Mouse (Mus musculus): Measurements from ENCODE around the gene Tnfrsf11a. TPM values are rescaled to one million over a fixed set of nuclear protein-coding genes. Genes with fewer than 3 reads are reported as not detected.

Gene Tnfrsf11a
- polyA plus RNA-seq, 2 experiments = 0.18 to 0.33 TPM

- Histone ChIP-seq H3K36me3 (replicated peaks; ENCODE audit: control insufficient read depth, insufficient read depth, low read depth) (no peaks in the 10 kb centered on the region), H3K4me3 (ENCODE audit: insufficient read depth in 1 of 2, low read depth in 2 of 2, low read length in 2 of 2) (no peak overlapping the region), H3K27ac (no peak overlapping the region), H3K4me1 (replicated peaks; ENCODE audit: control insufficient read depth in 2 of 2, insufficient read depth in 2 of 2, low read length in 1 of 2) (0 out of 4 replicates have a peak, but pooled peaks cover 0 to 2% of the 10 kb centered on the region in 2 experiments), H3K4me2 (ENCODE audit: low read depth) (no peak overlapping the region), H3K9me3 (ENCODE audit: control insufficient read depth, low read length) (no peaks in the 10 kb centered on the region), H3K9ac (replicated peaks) (no peak overlapping the region), H3K27me3 (ENCODE audit: control insufficient read depth, insufficient read depth, low read length) (peaks cover 22% of the 10 kb centered on the region)
- 22% methylated on average over 10 of the region's 10 CpGs for WGBS (ENCODE audit: insufficient replicate concordance)
- ATAC-seq (ENCODE audit: insufficient read depth) (no peak), DNase-seq (ENCODE audit: low read depth in 3 of 3, low spot score in 3 of 3) (no peak)
- TF ChIP-seq EP300 (IDR thresholded peaks at IDR 0.05; ENCODE audit: low read depth) (no peak), CTCF (IDR thresholded peaks at IDR 0.05; ENCODE audit: low read depth) (no peak)
Observed at GRCm38 (mm10) chr1:105842950-105843349, 62.4 kb downstream of the Tnfrsf11a start.

DNA sequence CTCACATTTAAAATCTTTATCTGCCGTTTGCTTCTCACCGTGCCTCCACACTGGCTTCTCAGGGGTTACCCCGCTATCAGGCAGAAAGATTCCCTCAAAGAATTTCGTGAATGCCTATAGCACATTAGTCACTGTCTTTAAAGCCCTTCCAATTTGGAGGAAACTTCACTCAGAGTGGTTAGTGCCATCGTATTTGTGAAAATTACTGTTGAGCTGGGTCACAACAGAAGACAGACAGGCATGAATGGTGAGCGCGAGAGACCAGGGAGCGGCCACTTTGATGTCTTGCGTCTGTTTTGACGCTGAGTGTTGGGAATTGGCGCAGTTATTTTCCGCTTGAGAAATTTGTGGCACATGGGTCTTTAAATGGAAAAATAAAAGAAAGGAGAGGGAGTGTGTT lies 62.9 kb downstream of the Tnfrsf11a start:
- Histone ChIP-seq H3K4me2 (ENCODE audit: low read depth) (no peak overlapping the region), H3K9ac (replicated peaks) (no peak overlapping the region), H3K4me1 (replicated peaks; ENCODE audit: control insufficient read depth in 2 of 2, insufficient read depth in 2 of 2, low read length in 1 of 2) (0 out of 4 replicates have a peak, but pooled peaks cover 0 to 2% of the 10 kb centered on the region in 2 experiments), H3K27ac (no peak overlapping the region), H3K9me3 (ENCODE audit: control insufficient read depth, low read length) (no peaks in the 10 kb centered on the region), H3K4me3 (ENCODE audit: insufficient read depth in 1 of 2, low read depth in 2 of 2, low read length in 2 of 2) (no peak overlapping the region), H3K27me3 (ENCODE audit: control insufficient read depth, insufficient read depth, low read length) (peaks cover 22% of the 10 kb centered on the region), H3K36me3 (replicated peaks; ENCODE audit: control insufficient read depth, insufficient read depth, low read depth) (no peaks in the 10 kb centered on the region)
- 4% methylated on average over 12 of the region's 12 CpGs for whole genome bisulfite sequencing (ENCODE audit: insufficient replicate concordance)
- ATAC-seq (ENCODE audit: insufficient read depth) (no peak), DNase-seq (ENCODE audit: low read depth in 3 of 3, low spot score in 3 of 3) (no peak)
- TF ChIP-seq EP300 (IDR thresholded peaks at IDR 0.05; ENCODE audit: low read depth) (no peak), CTCF (IDR thresholded peaks at IDR 0.05; ENCODE audit: low read depth) (no peak)

DNA sequence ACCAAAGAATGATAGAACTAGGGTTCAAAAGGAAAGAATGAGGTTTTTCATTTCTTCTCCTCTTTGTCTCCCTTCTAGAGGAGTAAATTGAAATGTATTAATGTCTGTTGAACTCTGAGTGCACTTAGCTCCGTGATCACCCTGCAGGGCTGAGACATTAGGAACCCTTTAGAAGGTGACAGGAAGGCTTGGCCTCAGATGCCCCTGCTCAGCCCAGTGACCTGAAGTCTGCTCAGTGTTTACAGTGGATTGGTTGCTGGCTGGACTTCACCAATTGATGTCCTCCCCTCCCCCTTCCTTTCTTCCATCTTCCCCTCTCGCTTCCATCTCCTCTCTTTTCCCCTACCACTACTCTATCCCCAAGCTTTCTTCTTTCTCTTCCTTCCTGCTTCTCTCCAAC lies 63.3 kb downstream of the Tnfrsf11a start:
- Histone ChIP-seq H3K27ac (no peak overlapping the region), H3K4me2 (ENCODE audit: low read depth) (no peak overlapping the region), H3K27me3 (ENCODE audit: control insufficient read depth, insufficient read depth, low read length) (peaks cover 22% of the 10 kb centered on the region), H3K9ac (replicated peaks) (no peak overlapping the region), H3K9me3 (ENCODE audit: control insufficient read depth, low read length) (no peaks in the 10 kb centered on the region), H3K4me3 (ENCODE audit: insufficient read depth in 1 of 2, low read depth in 2 of 2, low read length in 2 of 2) (no peak overlapping the region), H3K36me3 (replicated peaks; ENCODE audit: control insufficient read depth, insufficient read depth, low read depth) (no peaks in the 10 kb centered on the region), H3K4me1 (replicated peaks; ENCODE audit: control insufficient read depth in 2 of 2, insufficient read depth in 2 of 2, low read length in 1 of 2) (0 out of 4 replicates have a peak, but pooled peaks cover 0 to 2% of the 10 kb centered on the region in 2 experiments)
- ATAC-seq (ENCODE audit: insufficient read depth) = no peak
- TF ChIP-seq EP300 (IDR thresholded peaks at IDR 0.05; ENCODE audit: low read depth) = no peak
- no peak for TF ChIP-seq CTCF (IDR thresholded peaks at IDR 0.05; ENCODE audit: low read depth)
- WGBS (ENCODE audit: insufficient replicate concordance) = 7% methylated on average over 2 of the region's 2 CpGs
- DNase-seq (ENCODE audit: low read depth in 3 of 3, low spot score in 3 of 3) = no peak

- H3K36me3 ChIP-seq (replicated peaks; ENCODE audit: control insufficient read depth, insufficient read depth, low read depth) = no peaks in the 10 kb centered on the region
- peaks cover 22% of the 10 kb centered on the region for H3K27me3 ChIP-seq (ENCODE audit: control insufficient read depth, insufficient read depth, low read length)
- TF ChIP-seq CTCF (IDR thresholded peaks at IDR 0.05; ENCODE audit: low read depth) = no peak
- no peak for TF ChIP-seq EP300 (IDR thresholded peaks at IDR 0.05; ENCODE audit: low read depth)
- H3K4me1 ChIP-seq (replicated peaks; ENCODE audit: control insufficient read depth in 2 of 2, insufficient read depth in 2 of 2, low read length in 1 of 2) = 0 out of 4 replicates have a peak, but pooled peaks cover 0 to 2% of the 10 kb centered on the region in 2 experiments
- no peak overlapping the region for H3K4me3 ChIP-seq (ENCODE audit: insufficient read depth in 1 of 2, low read depth in 2 of 2, low read length in 2 of 2)
- H3K9ac ChIP-seq (replicated peaks) = no peak overlapping the region
- H3K9me3 ChIP-seq (ENCODE audit: control insufficient read depth, low read length) = no peaks in the 10 kb centered on the region
- H3K27ac ChIP-seq = no peak overlapping the region
- 10% methylated on average over 28 of the region's 28 CpGs for WGBS (ENCODE audit: insufficient replicate concordance)
- ATAC-seq (ENCODE audit: insufficient read depth) = no peak
- no peak for DNase-seq (ENCODE audit: low read depth in 3 of 3, low spot score in 3 of 3)
- no peak overlapping the region for H3K4me2 ChIP-seq (ENCODE audit: low read depth)
Observed at GRCm38 (mm10) chr1:105844341-105845006, 64.0 kb downstream of the Tnfrsf11a start.

- Histone ChIP-seq H3K9me3 (ENCODE audit: control insufficient read depth, low read length) (no peaks in the 10 kb centered on the region), H3K4me3 (ENCODE audit: insufficient read depth in 1 of 2, low read depth in 2 of 2, low read length in 2 of 2) (no peak overlapping the region), H3K27ac (no peak overlapping the region), H3K36me3 (replicated peaks; ENCODE audit: control insufficient read depth, insufficient read depth, low read depth) (no peaks in the 10 kb centered on the region), H3K4me2 (ENCODE audit: low read depth) (no peak overlapping the region), H3K9ac (replicated peaks) (no peak overlapping the region), H3K27me3 (ENCODE audit: control insufficient read depth, insufficient read depth, low read length) (peaks cover 22% of the 10 kb centered on the region), H3K4me1 (replicated peaks; ENCODE audit: control insufficient read depth in 2 of 2, insufficient read depth in 2 of 2, low read length in 1 of 2) (peaks cover 6 to 11% of the 10 kb centered on the region in 2 experiments; a peak in 3 of 4 replicates)
- TF ChIP-seq EP300 (IDR thresholded peaks at IDR 0.05; ENCODE audit: low read depth) (no peak), CTCF (IDR thresholded peaks at IDR 0.05; ENCODE audit: low read depth) (no peak)
- 61% methylated on average over 2 of the region's 2 CpGs for WGBS (ENCODE audit: insufficient replicate concordance)
- DNase-seq (ENCODE audit: low read depth in 3 of 3, low spot score in 3 of 3) = no peak
- ATAC-seq (ENCODE audit: insufficient read depth) = no peak
Observed at GRCm38 (mm10) chr1:105846431-105846830, 65.9 kb downstream of the Tnfrsf11a start.
